Mouse (Mus musculus) midbrain, embryonic 11.5 days (tissue): ENCODE measurements around the gene Rce1. TPM values are rescaled to one million over a fixed set of nuclear protein-coding genes. Genes with fewer than 3 reads are reported as not detected.

Experiments used
- ATAC-seq: fragments of 200-750 bp; cut with Nextera tagmentation; 2 replicates; pipeline ENCODE4 v1.8.0; 2017; ENCODE audit warnings: moderate TSS enrichment, moderate library complexity; ENCODE audit not compliant: low FRiP score
- DNase-seq: peaks from one replicate; pipeline ENCODE4 v3.0.0; 2015; ENCODE audit warnings: low spot score; ENCODE audit errors: missing footprints
- H3K27ac ChIP-seq: fragments of 300-500 bp; sonication (generic); 2 replicates; pipeline ENCODE4 v1.5.1; 2014; ENCODE audit warnings: low read depth, low read length
- H3K27me3 ChIP-seq: fragments of 300-500 bp; sonication (generic); 2 replicates; pipeline ENCODE4 v1.6.1; 2014; ENCODE audit warnings: mild to moderate bottlenecking, low read length, moderate library complexity, mixed read lengths; ENCODE audit not compliant: control insufficient read depth, insufficient read depth
- H3K36me3 ChIP-seq: fragments of 300-500 bp; sonication (generic); 2 replicates; pipeline ENCODE4 v1.6.1; 2014; ENCODE audit warnings: mild to moderate bottlenecking, low read length, moderate library complexity, mixed read lengths; ENCODE audit not compliant: control insufficient read depth, insufficient read depth
- H3K4me1 ChIP-seq: fragments of 300-500 bp; sonication (generic); 2 replicates; pipeline ENCODE4 v1.6.1; 2014; ENCODE audit warnings: low read length; ENCODE audit not compliant: control insufficient read depth, insufficient read depth
- H3K4me2 ChIP-seq: fragments of 300-500 bp; sonication (generic); 2 replicates; pipeline ENCODE4 v1.6.1; 2014; ENCODE audit warnings: mild to moderate bottlenecking, moderate library complexity
- H3K4me3 ChIP-seq: fragments of 300-500 bp; sonication (generic); 2 replicates; pipeline ENCODE4 v1.5.1; 2014; ENCODE audit warnings: low read depth, low read length
- H3K9ac ChIP-seq: fragments of 300-500 bp; sonication (generic); 2 replicates; pipeline ENCODE4 v1.6.1; 2014; ENCODE audit warnings: low read length
- H3K9me3 ChIP-seq: fragments of 300-500 bp; sonication (generic); 2 replicates; pipeline ENCODE4 v1.6.1; 2016; ENCODE audit warnings: low read length; ENCODE audit not compliant: control insufficient read depth
- WGBS: fragments of 180-500 bp; shearing (Covaris S2); extraction: QIAGEN DNeasy Blood & Tissue Kit; methylation state at CpG from one replicate; pipeline ENCODE4 v1.1.7; 2014; 5-methylcytosine and 5-hydroxymethylcytosine counted together
- polyA plus RNA-seq: library from polyadenylated mRNA; unstranded; fragments of >200 nt; fragmentation: Nextera tagmentation; extraction: Ambion mirVana; gene quantifications from 2 replicates; pipeline ENCODE4 v1.2.1, GENCODE M21; 2014

Gene Rce1
- 61.0 and 68.7 TPM in 2 replicates for polyA plus RNA-seq

DNA sequence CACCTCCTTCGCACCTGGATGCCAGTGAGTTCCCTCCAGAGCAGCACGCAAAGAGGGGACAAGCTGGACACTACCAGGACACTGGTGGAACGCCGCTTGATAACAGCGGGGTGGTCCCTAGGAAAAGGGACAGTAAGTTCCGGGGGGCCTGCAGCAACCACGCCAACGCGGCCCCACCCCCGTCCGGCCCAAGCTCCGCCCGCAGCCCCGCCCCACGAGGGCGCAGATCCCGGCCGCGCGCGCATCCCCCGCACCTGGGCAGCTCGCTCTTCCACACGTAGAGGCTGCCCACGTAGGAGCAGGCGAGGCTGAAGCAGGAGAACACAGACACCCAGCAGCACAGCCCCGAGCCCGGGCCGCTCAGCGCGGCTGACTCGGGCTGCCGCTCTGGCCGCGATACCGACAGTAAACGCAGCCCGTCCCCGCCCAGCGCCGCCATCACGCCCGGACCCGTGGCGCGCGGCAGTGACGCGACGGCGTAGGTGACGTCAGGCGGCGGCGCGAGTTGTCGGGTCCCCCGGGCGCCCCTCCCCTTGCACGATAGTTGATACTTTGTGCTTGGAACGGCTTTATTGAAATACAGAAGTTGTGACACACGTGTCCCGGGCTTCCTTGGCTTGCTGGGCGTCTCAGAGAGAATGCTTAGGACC lies at the start of gene Rce1:
Rce1 (minus strand) TSS at position 463 of the 650 bp plus-strand sequence.
- Histone ChIP-seq H3K4me1 (peaks cover 18% of the 10 kb centered on the region), H3K4me2 (peak within 1 kb of the TSS; percentile 84), H3K9me3 (no peaks in the 10 kb centered on the region), H3K9ac (peak within 1 kb of the TSS; percentile 95), H3K27ac (peak within 1 kb of the TSS; percentile 61), H3K4me3 (peak within 1 kb of the TSS; percentile 92), H3K27me3 (no peaks in the 10 kb centered on the region), H3K36me3 (peaks cover 11% of the 10 kb centered on the region)
- ATAC-seq, result peak; percentile 91
- WGBS, result under 1% methylated on average over 58 of the region's 64 CpGs
- DNase-seq, result peak; percentile 99

DNA sequence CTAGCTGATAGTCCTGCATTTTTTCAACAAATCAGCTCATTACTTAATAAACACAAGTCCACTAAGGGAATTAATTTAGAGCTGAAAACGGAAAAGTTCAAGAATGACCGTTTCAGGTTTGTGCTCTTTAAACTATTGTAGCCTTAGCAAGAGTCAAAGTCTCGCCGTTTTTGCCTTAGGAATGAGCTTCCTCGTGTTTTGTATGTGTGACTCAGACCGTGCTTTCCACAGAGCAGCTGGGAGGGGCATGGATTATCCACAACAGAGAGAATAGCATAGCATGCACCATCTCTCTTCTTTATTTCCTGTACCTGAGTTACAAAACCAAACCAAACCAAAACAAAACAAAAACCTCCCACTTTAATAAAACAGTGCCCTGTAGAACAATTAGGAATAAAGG lies 47.0 kb upstream of the Rce1 start:
- Histone ChIP-seq H3K27me3 (no peaks in the 10 kb centered on the region), H3K4me1 (no peaks in the 10 kb centered on the region)
- ATAC-seq, result no peak

DNA sequence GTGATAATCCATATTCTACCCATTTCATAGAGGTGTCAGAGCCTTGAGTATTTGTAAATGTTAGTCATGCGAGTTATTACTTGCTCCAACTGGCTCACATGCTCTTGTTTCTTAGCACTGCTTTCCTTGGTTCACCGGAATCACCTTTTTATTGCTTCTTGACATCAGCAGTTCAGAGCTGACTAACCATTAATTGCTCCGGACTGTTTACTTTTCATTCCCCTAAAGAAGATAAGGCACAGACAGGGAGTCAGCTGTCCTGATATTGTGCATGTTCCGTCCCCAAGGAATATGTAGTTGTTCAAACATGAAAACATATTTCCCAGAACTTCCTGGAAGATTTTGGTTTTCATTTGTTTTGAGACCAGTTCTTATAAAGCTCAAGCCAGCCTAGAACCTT lies 45.3 kb upstream of the Rce1 start:
- Histone ChIP-seq H3K4me2 (no peak overlapping the region), H3K4me1 (no peaks in the 10 kb centered on the region), H3K9ac (no peak overlapping the region), H3K9me3 (no peaks in the 10 kb centered on the region), H3K36me3 (no peaks in the 10 kb centered on the region), H3K27ac (no peak overlapping the region), H3K27me3 (no peaks in the 10 kb centered on the region), H3K4me3 (no peak overlapping the region)
- DNase-seq (no peak), ATAC-seq (no peak)
- 91% methylated on average over 4 of the region's 4 CpGs for WGBS

More for the DNA sequence above, 47.0 kb upstream of the Rce1 start:
- no peaks in the 10 kb centered on the region for H3K36me3 ChIP-seq
- H3K9ac ChIP-seq, result no peak overlapping the region
- no peak for DNase-seq
- H3K9me3 ChIP-seq, result no peaks in the 10 kb centered on the region
- no peak overlapping the region for H3K4me2 ChIP-seq
- no peak overlapping the region for H3K4me3 ChIP-seq
- H3K27ac ChIP-seq, result no peak overlapping the region
- 50% methylated on average over 6 of the region's 6 CpGs for WGBS

DNA sequence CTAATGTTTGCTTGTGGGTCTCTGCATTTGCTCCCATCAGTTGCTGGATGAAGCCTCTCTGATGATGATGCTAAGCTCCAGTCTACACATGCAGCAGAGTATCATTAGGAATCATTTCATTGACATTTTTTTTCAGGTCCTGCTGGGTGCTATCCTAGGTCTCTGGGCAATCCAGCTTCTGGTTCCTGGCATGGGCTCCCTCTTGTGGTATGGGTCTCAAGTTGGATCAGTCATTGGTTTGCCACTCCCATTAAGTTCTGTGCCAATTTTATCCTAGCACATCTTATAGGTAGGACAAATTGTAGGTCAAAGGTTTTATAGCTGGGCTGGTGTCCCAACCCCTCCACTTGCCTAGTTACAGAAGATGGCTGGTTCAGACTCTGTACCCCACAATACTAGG lies 41.4 kb upstream of the Rce1 start:
- DNase-seq, result no peak
- Histone ChIP-seq H3K9me3 (no peaks in the 10 kb centered on the region), H3K9ac (no peak overlapping the region), H3K27ac (no peak overlapping the region), H3K36me3 (no peaks in the 10 kb centered on the region), H3K4me2 (no peak overlapping the region), H3K4me3 (no peak overlapping the region), H3K27me3 (no peaks in the 10 kb centered on the region), H3K4me1 (no peaks in the 10 kb centered on the region)
- ATAC-seq, result no peak

DNA sequence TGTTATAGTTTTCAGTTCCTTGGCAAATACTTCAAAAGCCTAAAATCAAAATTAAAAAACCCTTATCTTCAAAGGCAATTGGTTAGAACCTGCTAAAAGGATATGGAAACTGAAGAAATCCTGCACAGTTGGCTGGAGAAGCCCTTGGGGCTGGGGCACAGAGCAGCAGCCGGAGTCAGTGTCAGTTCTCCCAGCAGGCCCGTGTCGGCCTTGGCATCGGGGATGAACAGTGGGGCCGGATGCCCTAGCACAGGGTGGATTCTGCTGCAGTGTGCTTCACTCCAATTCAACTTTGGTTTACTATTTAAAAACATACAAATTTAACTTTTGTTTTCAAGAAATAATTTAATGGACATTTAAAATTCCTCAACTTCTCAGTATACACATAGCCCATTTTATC lies 32.7 kb upstream of the Rce1 start:
- no peaks in the 10 kb centered on the region for H3K27me3 ChIP-seq
- H3K27ac ChIP-seq, result no peak overlapping the region
- ATAC-seq, result no peak
- H3K9me3 ChIP-seq, result no peaks in the 10 kb centered on the region
- H3K9ac ChIP-seq, result no peak overlapping the region
- H3K4me3 ChIP-seq, result no peak overlapping the region
- H3K36me3 ChIP-seq, result no peaks in the 10 kb centered on the region
- 86% methylated on average over 5 of the region's 5 CpGs for WGBS
- DNase-seq, result no peak
- no peak overlapping the region for H3K4me2 ChIP-seq
- no peaks in the 10 kb centered on the region for H3K4me1 ChIP-seq

DNA sequence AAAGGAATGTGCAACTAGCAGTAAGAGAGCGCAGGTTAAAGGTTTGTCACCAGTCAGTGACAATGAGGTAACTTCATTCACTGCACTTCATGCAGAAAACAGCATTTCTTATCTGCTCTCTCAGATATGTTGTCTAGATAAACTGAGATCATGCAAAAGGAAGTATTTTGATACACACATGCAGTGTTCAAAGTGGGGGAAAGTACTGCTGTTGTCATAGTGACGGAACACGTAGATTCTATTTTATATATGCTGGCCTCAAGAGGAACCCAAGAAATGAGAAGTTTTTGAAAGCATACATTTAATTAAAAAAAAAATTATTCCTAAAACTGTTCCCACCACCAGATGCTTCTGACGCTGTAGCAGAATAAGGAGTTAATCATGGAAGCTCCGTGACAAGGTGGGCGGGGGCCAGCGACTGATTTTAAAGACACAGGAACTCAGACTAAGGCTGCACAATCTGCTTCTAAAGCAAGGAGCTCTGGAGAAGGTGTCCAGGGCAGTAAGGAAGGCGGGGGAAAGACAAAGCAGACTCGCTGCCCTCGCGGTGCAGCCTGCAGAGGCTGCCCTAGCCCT lies 21.6 kb upstream of the Rce1 start:
- no peak overlapping the region for H3K27ac ChIP-seq
- DNase-seq (no peak), ATAC-seq (no peak)
- H3K36me3 ChIP-seq, result no peaks in the 10 kb centered on the region
- H3K9me3 ChIP-seq, result no peaks in the 10 kb centered on the region
- no peak overlapping the region for H3K9ac ChIP-seq
- no peak overlapping the region for H3K4me2 ChIP-seq
- no peaks in the 10 kb centered on the region for H3K4me1 ChIP-seq
- WGBS, result 78% methylated on average over 11 of the region's 11 CpGs
- no peaks in the 10 kb centered on the region for H3K27me3 ChIP-seq
- no peak overlapping the region for H3K4me3 ChIP-seq

DNA sequence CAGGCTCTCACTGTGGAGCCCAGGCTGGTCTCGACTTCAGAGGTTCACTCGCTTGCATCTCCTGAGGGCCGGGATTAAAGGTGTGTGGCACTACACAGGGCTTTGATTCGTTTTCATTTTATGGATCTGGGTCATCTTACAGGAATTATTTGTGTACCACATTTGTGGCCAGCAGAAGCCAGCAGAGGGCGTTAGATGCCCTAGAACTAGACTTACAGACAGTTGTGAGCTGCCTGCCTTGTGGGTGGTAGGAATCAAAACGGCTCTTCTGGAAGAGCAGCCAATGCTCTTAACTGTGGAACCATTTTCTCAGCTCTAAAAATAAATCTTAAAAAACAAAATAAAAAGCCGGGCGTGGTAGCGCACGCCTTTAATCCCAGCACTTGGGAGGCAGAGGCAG lies 18.8 kb upstream of the Rce1 start:
- H3K27ac ChIP-seq, result no peak overlapping the region
- H3K4me3 ChIP-seq, result no peak overlapping the region
- ATAC-seq (no peak), DNase-seq (peak; percentile 87)
- no peaks in the 10 kb centered on the region for H3K36me3 ChIP-seq
- H3K9me3 ChIP-seq, result no peaks in the 10 kb centered on the region
- 43% methylated on average over 10 of the region's 10 CpGs for WGBS
- H3K27me3 ChIP-seq, result no peaks in the 10 kb centered on the region
- no peak overlapping the region for H3K9ac ChIP-seq
- no peak overlapping the region for H3K4me2 ChIP-seq
- no peaks in the 10 kb centered on the region for H3K4me1 ChIP-seq

DNA sequence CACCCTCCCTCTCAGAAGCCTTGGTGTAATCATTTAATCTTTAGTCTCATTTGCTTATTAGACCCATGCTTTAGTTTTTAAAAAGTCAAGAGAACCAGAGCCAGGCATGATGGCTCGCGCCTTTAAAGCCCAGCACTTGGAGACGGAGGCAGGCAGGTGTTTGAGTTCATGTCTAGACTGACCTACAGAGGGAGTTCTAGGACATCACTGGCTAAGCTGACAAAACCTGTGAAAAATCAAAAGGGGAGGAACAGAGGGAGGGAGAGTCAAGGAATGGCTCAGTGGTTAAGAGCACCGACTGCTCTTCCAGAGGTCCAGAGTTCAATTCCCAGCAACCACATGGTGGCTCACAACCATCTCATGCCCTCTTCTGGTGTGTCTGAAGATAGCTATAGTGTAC lies 10.5 kb upstream of the Rce1 start:
- WGBS, result 72% methylated on average over 4 of the region's 4 CpGs
- Histone ChIP-seq H3K27me3 (no peaks in the 10 kb centered on the region), H3K36me3 (no peaks in the 10 kb centered on the region), H3K4me3 (no peak overlapping the region), H3K9me3 (no peaks in the 10 kb centered on the region), H3K27ac (no peak overlapping the region), H3K9ac (no peak overlapping the region), H3K4me1 (no peaks in the 10 kb centered on the region), H3K4me2 (no peak overlapping the region)
- DNase-seq (no peak), ATAC-seq (no peak)

DNA sequence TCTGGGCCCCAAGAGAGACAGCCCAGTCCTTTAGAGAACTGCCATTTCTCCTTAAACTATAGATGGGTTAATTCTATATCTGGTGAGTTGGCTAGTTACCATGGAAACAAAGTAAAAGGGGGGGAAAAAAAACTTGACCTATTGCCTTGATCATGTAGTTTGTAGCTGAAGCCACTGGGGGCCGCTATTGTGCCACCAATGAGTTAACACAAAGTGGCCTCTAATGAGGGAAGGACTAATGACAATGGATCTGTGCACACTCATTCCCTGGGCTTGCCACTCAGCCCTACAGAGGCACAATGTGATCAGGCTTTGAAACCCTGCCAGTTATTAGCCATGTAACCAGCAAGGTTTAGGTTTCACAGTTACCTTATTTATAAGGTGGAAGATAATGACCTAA lies 3.4 kb upstream of the Rce1 start:
- DNase-seq (peak; percentile 97), ATAC-seq (no peak)
- Histone ChIP-seq H3K4me3 (no peak overlapping the region), H3K27ac (no peak overlapping the region), H3K4me1 (peaks cover 18% of the 10 kb centered on the region), H3K4me2 (no peak overlapping the region), H3K36me3 (no peaks in the 10 kb centered on the region), H3K9me3 (no peaks in the 10 kb centered on the region), H3K9ac (no peak overlapping the region), H3K27me3 (no peaks in the 10 kb centered on the region)
- WGBS, result 3% methylated on average over 1 of the region's 1 CpGs
